Comparison of ENCODE assay signal across 35 mouse cellular contexts in the genomic region with DNA sequence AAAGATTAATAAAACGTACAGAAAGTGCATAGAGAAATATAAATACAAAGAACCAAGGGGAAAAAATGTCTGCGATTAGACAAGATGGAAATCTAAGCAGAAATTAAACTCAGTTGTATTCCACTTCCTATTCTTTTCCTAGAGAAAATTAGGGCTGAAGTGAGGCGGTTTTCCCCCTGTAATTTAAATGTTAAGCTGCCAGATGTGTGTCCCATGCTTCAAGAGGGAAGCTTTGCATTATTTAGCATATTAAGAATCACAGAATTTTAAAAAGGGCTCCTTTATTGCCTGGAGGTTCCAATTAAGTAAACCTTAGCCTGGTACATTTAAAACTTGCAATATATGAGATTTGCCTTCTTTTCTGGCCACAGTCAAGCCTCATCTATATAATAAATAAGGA.
"Had no signal": no experiment of that assay in that cellular context is flagged by ENCODE, and none has a peak within 500 bp of the region (broad histone marks: within the 10 kb centered on the region; RNA-seq: fewer than 3 reads in every experiment).

No protein-coding gene starts in this region.

- H3K27me3 ChIP-seq: heart, embryonic 12.5 days; heart, embryonic 13.5 days; heart, embryonic 15.5 days; hindbrain, embryonic 12.5 days; hindbrain, embryonic 13.5 days; hindbrain, embryonic 15.5 days; intestine, embryonic 15.5 days; kidney, embryonic 15.5 days had no signal

- H3K9ac ChIP-seq: heart, embryonic 12.5 days; heart, embryonic 13.5 days; heart, embryonic 15.5 days; hindbrain, embryonic 12.5 days; hindbrain, embryonic 13.5 days; hindbrain, embryonic 14.5 days; hindbrain, embryonic 15.5 days; intestine, embryonic 15.5 days; kidney, embryonic 15.5 days had no signal

- H3K36me3 ChIP-seq: heart, embryonic 10.5 days; heart, embryonic 12.5 days; heart, embryonic 13.5 days; heart, embryonic 15.5 days; hindbrain, embryonic 10.5 days; hindbrain, embryonic 12.5 days; hindbrain, embryonic 13.5 days; hindbrain, embryonic 15.5 days; intestine, embryonic 15.5 days; kidney, embryonic 15.5 days had no signal

- H3K4me1 ChIP-seq: heart, embryonic 13.5 days; heart, embryonic 15.5 days; hindbrain, embryonic 10.5 days; hindbrain, embryonic 12.5 days; hindbrain, embryonic 15.5 days; kidney, embryonic 15.5 days had no signal

- ATAC-seq: hindbrain, embryonic 16.5 days; hindbrain, postnatal 0 days; inflammation-experienced regulatory T-cells, adult 6 months; intestine, embryonic 15.5 days; intestine, embryonic 16.5 days; intestine, postnatal 0 days had no signal

- H3K4me3 ChIP-seq: heart, embryonic 10.5 days; heart, embryonic 12.5 days; heart, embryonic 13.5 days; heart, embryonic 15.5 days; hindbrain, embryonic 10.5 days; hindbrain, embryonic 12.5 days; hindbrain, embryonic 13.5 days; hindbrain, embryonic 15.5 days; intestine, embryonic 15.5 days; kidney, embryonic 15.5 days; layer of hippocampus, adult 2 months had no signal

- H3K9me3 ChIP-seq: heart, embryonic 10.5 days; hindbrain, embryonic 10.5 days; hindbrain, embryonic 12.5 days; hindbrain, embryonic 13.5 days; hindbrain, embryonic 15.5 days; intestine, embryonic 15.5 days; kidney, embryonic 15.5 days had no signal

- DNase-seq: heart, postnatal 10 days; heart, postnatal 14 days; heart, postnatal 36 days; heart, postnatal 4 days; kidney, adult 11 months; kidney, adult 18-20 months; kidney, adult 2 months; kidney, adult 8-10 months; kidney, adult 9 months; kidney, postnatal 10 days; kidney, postnatal 14 days; kidney, postnatal 25 days; kidney, postnatal 36 days; kidney, postnatal 4 days; layer of hippocampus, adult 9-11 months; layer of hippocampus, postnatal 36 days had no signal

- H3K4me2 ChIP-seq: heart, embryonic 11.5 days; heart, embryonic 12.5 days; heart, embryonic 13.5 days; heart, embryonic 15.5 days; hindbrain, embryonic 12.5 days; hindbrain, embryonic 13.5 days; hindbrain, embryonic 14.5 days; hindbrain, embryonic 15.5 days; intestine, embryonic 15.5 days; kidney, embryonic 15.5 days had no signal

- H3K27ac ChIP-seq: heart, embryonic 10.5 days; heart, embryonic 13.5 days; heart, embryonic 15.5 days; hindbrain, embryonic 10.5 days; hindbrain, embryonic 12.5 days; hindbrain, embryonic 13.5 days; hindbrain, embryonic 14.5 days; hindbrain, embryonic 15.5 days; hindbrain, postnatal 0 days; intestine, embryonic 15.5 days; kidney, embryonic 15.5 days; kidney, postnatal 0 days; layer of hippocampus, adult 2 months had no signal
